Mouse (Mus musculus) neural tube, embryonic 15.5 days (tissue): ENCODE results near the gene 1700013G24Rik. TPM values are rescaled to one million over a fixed set of nuclear protein-coding genes. Genes with fewer than 3 reads are reported as not detected.

Experiments
- ATAC-seq: fragments of 200-750 bp; cut with Nextera tagmentation; 2 replicates; pipeline ENCODE4 v1.8.0; 2017; ENCODE audit warnings: mild to moderate bottlenecking, moderate TSS enrichment, moderate library complexity; ENCODE audit not compliant: low FRiP score
- H3K27ac ChIP-seq: fragments of 300-500 bp; sonication (generic); replicated peaks from 2 replicates; pipeline ENCODE4 v1.5.1; 2015; ENCODE audit warnings: mild to moderate bottlenecking, inconsistent platforms
- H3K27me3 ChIP-seq: fragments of 300-500 bp; sonication (generic); replicated peaks from 2 replicates; pipeline ENCODE4 v1.6.1; 2015; ENCODE audit warnings: inconsistent platforms
- H3K36me3 ChIP-seq: fragments of 300-500 bp; sonication (generic); 2 replicates; pipeline ENCODE4 v1.6.1; 2015; ENCODE audit warnings: inconsistent platforms
- H3K4me1 ChIP-seq: fragments of 300-500 bp; sonication (generic); 2 replicates; pipeline ENCODE4 v1.6.1; 2015; ENCODE audit warnings: inconsistent platforms
- H3K4me2 ChIP-seq: fragments of 300-500 bp; sonication (generic); 2 replicates; pipeline ENCODE4 v1.6.1; 2015; ENCODE audit warnings: inconsistent platforms, mild to moderate bottlenecking, moderate library complexity
- H3K4me3 ChIP-seq: fragments of 300-500 bp; sonication (generic); replicated peaks from 2 replicates; pipeline ENCODE4 v1.5.1; 2015; ENCODE audit warnings: mild to moderate bottlenecking, inconsistent platforms
- H3K9ac ChIP-seq: fragments of 300-500 bp; sonication (generic); replicated peaks from 2 replicates; pipeline ENCODE4 v1.6.1; 2015; ENCODE audit warnings: mild to moderate bottlenecking, inconsistent platforms
- H3K9me3 ChIP-seq: fragments of 300-500 bp; sonication (generic); replicated peaks from 2 replicates; pipeline ENCODE4 v1.6.1; 2016; ENCODE audit warnings: inconsistent platforms
- WGBS: fragments of 180-500 bp; shearing (Covaris S2); methylation state at CpG from one replicate; pipeline ENCODE4 v1.1.7; 2015; ENCODE audit warnings: mixed read lengths; 5-methylcytosine and 5-hydroxymethylcytosine counted together
- polyA plus RNA-seq: library from polyadenylated mRNA; unstranded; fragments of >200 nt; fragmentation: Nextera tagmentation; extraction: Ambion mirVana; gene quantifications from 2 replicates; pipeline ENCODE4 v1.2.1, GENCODE M21; 2015

1700013G24Rik gene
- polyA plus RNA-seq, 1 experiment from 2014 or later = not detected

GRCm38 (mm10) chr4:137502801-137503200 lies 49.7 kb downstream of the 1700013G24Rik start:
- Histone ChIP-seq H3K36me3 (no peaks in the 10 kb centered on the region), H3K4me2 (no peak overlapping the region), H3K4me1 (peaks cover 13% of the 10 kb centered on the region), H3K9ac (no peak overlapping the region), H3K9me3 (no peaks in the 10 kb centered on the region), H3K27ac (no peak overlapping the region), H3K27me3 (no peaks in the 10 kb centered on the region), H3K4me3 (no peak overlapping the region)
- no peak for ATAC-seq
- 88% methylated on average over 7 of the region's 7 CpGs for WGBS

- H3K4me3 ChIP-seq = no peak overlapping the region
- no peak for ATAC-seq
- H3K4me1 ChIP-seq = peaks cover 7% of the 10 kb centered on the region; the same call in 1 of the 2 replicates
- no peaks in the 10 kb centered on the region for H3K9me3 ChIP-seq
- H3K4me2 ChIP-seq = no peak overlapping the region
- H3K9ac ChIP-seq = no peak overlapping the region
- no peak overlapping the region for H3K27ac ChIP-seq
- no peaks in the 10 kb centered on the region for H3K36me3 ChIP-seq
- no peaks in the 10 kb centered on the region for H3K27me3 ChIP-seq
- WGBS = 76% methylated on average over 6 of the region's 6 CpGs
These were observed 50.5 kb downstream of the 1700013G24Rik start for GRCm38 (mm10) chr4:137503509-137503971.

Other genes with a start within 250 kb of the 1700013G24Rik start
- 3.8 and 5.0 TPM in 2 replicates for gene Wnt4, start 175.8 kb upstream of the 1700013G24Rik start, polyA plus RNA-seq
- 923 and 961 TPM in 2 replicates for gene Cdc42, start 95.6 kb upstream of the 1700013G24Rik start, polyA plus RNA-seq
- not detected in 2 replicates for gene Cela3a, start 43.5 kb upstream of the 1700013G24Rik start, polyA plus RNA-seq
- 0.86 TPM in 1 of 2 replicates, not detected in the other for gene Cela3b, start 22.7 kb upstream of the 1700013G24Rik start, polyA plus RNA-seq
- 7.5 and 9.8 TPM in 2 replicates for gene Hspg2, start 15.5 kb downstream of the 1700013G24Rik start, polyA plus RNA-seq
- gene Ldlrad2, start 121.3 kb downstream of the 1700013G24Rik start, polyA plus RNA-seq = not detected in 2 replicates
- 59.3 and 61.6 TPM in 2 replicates for gene Usp48, start 140.5 kb downstream of the 1700013G24Rik start, polyA plus RNA-seq
- 88.5 and 106 TPM in 2 replicates for gene Rap1gap, start 211.4 kb downstream of the 1700013G24Rik start, polyA plus RNA-seq